Mouse (Mus musculus): ENCODE results near the gene Shisa5. TPM values are rescaled to one million over a fixed set of nuclear protein-coding genes. Genes with fewer than 3 reads are reported as not detected.

The Shisa5 gene
- total and polyA plus RNA-seq, 3 experiments: 41.0 to 71.7 TPM; not detected in 1

- TF ChIP-seq SMC3 (IDR thresholded peaks at IDR 0.05; ENCODE audit: low read depth, low read length) (no peak), RAD21 (IDR thresholded peaks at IDR 0.05; ENCODE audit: low read depth, low read length) (no peak), CHD1 (IDR thresholded peaks at IDR 0.05; ENCODE audit: low read depth, low read length) (no peak), CTCF (IDR thresholded peaks at IDR 0.05 in 2 of 3, conservative IDR thresholded peaks at IDR 0.05 in 1 of 3; ENCODE audit: control insufficient read depth in 1 of 3, insufficient read depth in 1 of 3, low read depth in 2 of 3, low read length in 3 of 3, poor library complexity in 1 of 3, severe bottlenecking in 1 of 3) (no peak), TAL1 (IDR thresholded peaks at IDR 0.05; ENCODE audit: low read length) (no peak), JUND (IDR thresholded peaks at IDR 0.05; ENCODE audit: low read depth, low read length) (no peak), KAT2A (conservative IDR thresholded peaks at IDR 0.05; ENCODE audit: low read depth, low read length) (no peak), BHLHE40 (IDR thresholded peaks at IDR 0.05; ENCODE audit: borderline replicate concordance, low read depth, low read length) (no peak), ZNF384 (IDR thresholded peaks at IDR 0.05; ENCODE audit: low read depth, low read length) (no peak), POLR2AphosphoS5 (IDR thresholded peaks at IDR 0.05; ENCODE audit: borderline replicate concordance, low read depth, low read length) (no peak), ZKSCAN1 (IDR thresholded peaks at IDR 0.05; ENCODE audit: low read depth, low read length) (no peak), ELF1 (IDR thresholded peaks at IDR 0.05; ENCODE audit: low read depth, low read length) (no peak), ETS1 (IDR thresholded peaks at IDR 0.05; ENCODE audit: low read depth, low read length) (no peak), MEF2A (IDR thresholded peaks at IDR 0.05; ENCODE audit: extremely low read depth, insufficient replicate concordance, low read depth, low read length, poor library complexity, severe bottlenecking) (no peak)
- H3K4me3 ChIP-seq (ENCODE audit: control insufficient read depth in 1 of 2, insufficient read depth in 1 of 2, low read depth in 2 of 2, low read length in 2 of 2): no peak overlapping the region
- no peaks in the 10 kb centered on the region for H3K27me3 ChIP-seq (ENCODE audit: control insufficient read depth in 1 of 2, insufficient read depth in 2 of 2, low read length in 2 of 2)
- peaks cover 1% of the 10 kb centered on the region; the same call in 1 of the 2 replicates for H3K79me2 ChIP-seq (ENCODE audit: control insufficient read depth, insufficient read depth, low read length, poor library complexity)
- H3K27ac ChIP-seq (ENCODE audit: control insufficient read depth, low read depth, low read length): no peak overlapping the region
- H3K9ac ChIP-seq (ENCODE audit: control insufficient read depth, low read depth, low read length, poor library complexity, severe bottlenecking): no peak overlapping the region
- H3K36me3 ChIP-seq (ENCODE audit: control insufficient read depth in 1 of 2, insufficient read depth in 2 of 2, low read length in 2 of 2): peaks cover 0 to 3% of the 10 kb centered on the region in 2 experiments; a peak in 2 of 4 replicates
- peaks cover 3% of the 10 kb centered on the region in 2 experiments; a peak in 2 of 4 replicates for H3K4me1 ChIP-seq (ENCODE audit: control insufficient read depth in 1 of 2, insufficient read depth in 2 of 2, low read length in 2 of 2)
- H3K9me3 ChIP-seq (replicated peaks; ENCODE audit: insufficient read depth, low read length): no peaks in the 10 kb centered on the region
- DNase-seq (ENCODE audit: low read depth, low spot score): no peak
These were observed 11.8 kb downstream of the Shisa5 start for GRCm38 (mm10) chr9:109049996-109050673.

- Histone ChIP-seq H3K79me2 (ENCODE audit: control insufficient read depth, insufficient read depth, low read length, poor library complexity) (peaks cover 2% of the 10 kb centered on the region; the same call in 1 of the 2 replicates), H3K9ac (ENCODE audit: control insufficient read depth, low read depth, low read length, poor library complexity, severe bottlenecking) (no peak overlapping the region), H3K4me1 (ENCODE audit: control insufficient read depth in 1 of 2, insufficient read depth in 2 of 2, low read length in 2 of 2) (peaks cover 3 to 8% of the 10 kb centered on the region in 2 experiments; a peak in 3 of 4 replicates), H3K27me3 (ENCODE audit: control insufficient read depth in 1 of 2, insufficient read depth in 2 of 2, low read length in 2 of 2) (no peaks in the 10 kb centered on the region), H3K27ac (ENCODE audit: control insufficient read depth, low read depth, low read length) (no peak overlapping the region), H3K9me3 (replicated peaks; ENCODE audit: insufficient read depth, low read length) (no peaks in the 10 kb centered on the region), H3K4me3 (ENCODE audit: control insufficient read depth in 1 of 2, insufficient read depth in 1 of 2, low read depth in 2 of 2, low read length in 2 of 2) (no peak overlapping the region), H3K36me3 (ENCODE audit: control insufficient read depth in 1 of 2, insufficient read depth in 2 of 2, low read length in 2 of 2) (peaks cover 0 to 8% of the 10 kb centered on the region in 2 experiments; a peak in 2 of 4 replicates)
- TF ChIP-seq TBP (IDR thresholded peaks at IDR 0.05; ENCODE audit: low read depth, low read length): no peak
- no peak for TF ChIP-seq CHD1 (IDR thresholded peaks at IDR 0.05; ENCODE audit: low read depth, low read length)
- no peak for TF ChIP-seq TAL1 (IDR thresholded peaks at IDR 0.05; ENCODE audit: low read length)
- no peak for TF ChIP-seq RCOR1 (IDR thresholded peaks at IDR 0.05; ENCODE audit: low read depth, low read length)
- TF ChIP-seq ZNF384 (IDR thresholded peaks at IDR 0.05; ENCODE audit: low read depth, low read length): no peak
- TF ChIP-seq HCFC1 (IDR thresholded peaks at IDR 0.05; ENCODE audit: low read depth, low read length): no peak
- no peak for TF ChIP-seq ELF1 (IDR thresholded peaks at IDR 0.05; ENCODE audit: low read depth, low read length)
- no peak for TF ChIP-seq E2F4 (IDR thresholded peaks at IDR 0.05; ENCODE audit: borderline replicate concordance, low read depth, low read length)
- no peak for TF ChIP-seq JUND (IDR thresholded peaks at IDR 0.05; ENCODE audit: low read depth, low read length)
- TF ChIP-seq GABPA (IDR thresholded peaks at IDR 0.05; ENCODE audit: low read depth, low read length): no peak
- no peak for TF ChIP-seq CHD2 (IDR thresholded peaks at IDR 0.05; ENCODE audit: low read length)
- no peak for TF ChIP-seq POLR2AphosphoS2 (IDR thresholded peaks at IDR 0.05; ENCODE audit: low read length)
- no peak for TF ChIP-seq SIN3A (IDR thresholded peaks at IDR 0.05; ENCODE audit: low read length)
- no peak for TF ChIP-seq MYB (IDR thresholded peaks at IDR 0.05; ENCODE audit: low read depth, low read length)
- no peak for TF ChIP-seq MAZ (IDR thresholded peaks at IDR 0.05; ENCODE audit: low read depth, low read length)
- no peak for DNase-seq (ENCODE audit: low read depth, low spot score)
These were observed 12.3 kb downstream of the Shisa5 start for GRCm38 (mm10) chr9:109050674-109050997.

Measured in MEL (cell line).